Mouse (Mus musculus) cerebellum, adult 8-10 months (tissue): ENCODE measurements around the gene Nt5m.

ENCODE experiments used
- DNase-seq: peaks from one replicate; pipeline ENCODE4 v3.0.0; 2022

Nt5m gene

DNA sequence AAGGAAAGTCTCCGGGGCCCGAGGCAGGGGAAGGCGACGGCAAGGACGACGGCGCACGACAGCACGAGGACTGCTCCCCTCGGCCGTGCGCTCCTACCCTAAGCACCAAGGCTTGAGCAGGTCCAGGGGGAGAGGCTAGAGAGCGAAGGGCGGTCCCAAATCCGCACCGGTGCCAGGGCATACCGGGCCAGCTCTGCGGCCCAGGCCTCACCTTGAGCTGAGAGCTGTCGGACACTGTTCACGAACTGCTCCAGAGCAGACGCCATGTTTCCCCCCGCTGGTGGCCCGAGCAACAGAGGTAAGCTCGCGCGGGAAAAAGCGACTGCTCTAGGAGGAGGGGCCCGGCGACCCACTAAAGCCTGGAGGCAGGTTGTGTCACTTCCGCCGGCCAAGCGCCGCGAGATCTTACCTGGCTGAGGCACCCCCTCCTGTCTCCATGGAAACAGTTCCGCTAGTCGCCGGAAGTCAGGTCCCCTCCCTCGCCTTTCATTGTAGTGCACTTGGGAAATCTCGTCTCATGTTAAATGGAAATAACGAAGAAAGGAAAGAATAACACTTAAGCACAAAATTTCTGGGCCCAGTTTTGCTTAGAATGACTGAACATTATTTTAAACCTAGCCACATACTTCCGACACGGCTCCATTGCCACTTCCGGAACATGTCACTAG lies 346 bp downstream of the Nt5m start, which contains the start of gene Cops3:
Gene Cops3, minus strand, starts transcription at position 380 of the 668 bp plus-strand sequence.
- peak; percentile 93 for DNase-seq

DNA sequence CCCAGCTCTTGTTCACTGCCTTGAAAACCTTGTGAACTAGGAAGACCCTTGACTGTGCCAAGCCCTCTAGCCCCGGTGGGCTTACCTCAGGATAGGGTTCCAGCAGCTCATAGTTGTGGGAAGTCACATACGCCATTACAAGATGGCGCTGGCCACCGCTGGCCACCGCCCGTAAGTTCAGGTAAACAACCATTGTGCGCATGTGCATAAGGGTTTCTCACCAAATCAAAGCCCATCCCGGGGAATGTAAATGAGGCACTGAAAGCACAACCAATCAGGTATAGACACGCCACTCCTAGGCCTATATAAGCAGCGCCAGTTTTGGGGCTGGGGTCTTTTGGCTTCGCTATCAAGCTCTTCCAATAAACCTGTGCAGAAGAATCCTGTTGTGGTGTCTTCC lies 7.1 kb downstream of the Nt5m start:
- no peak for DNase-seq

DNA sequence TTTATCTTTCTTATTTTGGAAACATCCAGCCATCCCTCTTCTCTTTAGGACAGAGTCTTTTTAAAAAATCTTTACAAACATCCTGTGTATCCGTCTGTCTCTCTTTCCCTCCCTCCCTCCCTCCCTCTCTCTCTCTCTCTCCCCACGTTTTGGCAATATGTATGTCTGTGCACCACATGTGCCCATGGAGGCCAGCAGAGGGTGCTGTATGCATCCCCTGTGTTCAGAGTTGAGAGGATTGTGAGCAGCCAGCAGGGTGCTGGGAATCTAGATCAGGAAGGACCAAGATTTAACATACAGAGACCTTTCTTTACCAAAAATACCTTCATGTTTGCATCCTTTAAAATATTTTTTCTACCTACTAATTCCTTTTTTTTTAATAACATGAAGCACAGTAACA lies 7.9 kb downstream of the Nt5m start:
- DNase-seq, result peak; percentile 49

DNA sequence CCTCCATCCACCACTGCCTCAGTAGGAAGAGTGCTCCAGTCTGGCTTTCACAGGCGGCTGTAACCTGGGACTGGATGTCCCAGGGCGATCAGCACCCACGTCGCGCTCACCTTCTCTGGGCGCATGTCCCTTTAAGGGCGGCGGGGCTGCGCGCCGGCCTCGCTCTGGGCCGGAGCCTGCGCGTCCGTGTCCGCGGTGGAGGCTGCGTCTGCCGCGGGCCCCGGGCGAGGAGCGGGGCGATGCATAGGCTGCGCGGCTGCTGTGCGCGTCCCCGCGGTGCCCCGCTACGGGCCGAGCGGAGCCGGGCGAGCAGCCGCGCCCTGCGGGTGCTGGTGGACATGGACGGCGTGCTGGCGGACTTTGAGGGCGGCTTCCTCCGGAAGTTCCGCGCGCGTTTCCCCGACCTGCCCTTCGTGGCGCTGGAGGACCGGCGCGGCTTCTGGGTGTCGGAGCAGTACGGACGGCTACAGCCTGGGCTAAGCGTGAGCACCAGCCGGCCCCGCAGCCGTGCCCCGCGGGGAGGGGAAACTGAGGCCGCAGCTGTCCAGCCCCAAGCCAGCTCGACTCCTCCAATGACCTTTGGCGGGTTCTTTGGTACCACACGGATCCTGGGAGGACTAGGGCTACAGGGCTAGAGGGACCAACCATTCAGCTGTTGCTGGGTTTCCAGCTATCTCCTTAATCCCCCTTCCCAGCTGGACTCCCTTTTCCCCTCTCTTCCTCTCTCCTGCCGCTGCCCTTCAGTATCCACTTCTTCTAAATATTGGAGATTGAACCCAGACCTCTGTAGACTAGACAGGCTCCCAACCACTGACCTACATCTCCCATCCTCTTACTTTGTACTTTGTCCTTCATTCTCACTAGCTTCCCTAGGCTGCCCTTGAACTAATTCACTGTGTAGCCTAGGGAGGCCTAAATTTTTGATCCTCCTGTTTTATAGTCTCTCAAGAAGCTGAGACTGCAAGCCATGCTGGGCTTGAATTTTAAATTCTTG lies 8.9 kb downstream of the Nt5m start:
- peak; percentile 72 for DNase-seq

DNA sequence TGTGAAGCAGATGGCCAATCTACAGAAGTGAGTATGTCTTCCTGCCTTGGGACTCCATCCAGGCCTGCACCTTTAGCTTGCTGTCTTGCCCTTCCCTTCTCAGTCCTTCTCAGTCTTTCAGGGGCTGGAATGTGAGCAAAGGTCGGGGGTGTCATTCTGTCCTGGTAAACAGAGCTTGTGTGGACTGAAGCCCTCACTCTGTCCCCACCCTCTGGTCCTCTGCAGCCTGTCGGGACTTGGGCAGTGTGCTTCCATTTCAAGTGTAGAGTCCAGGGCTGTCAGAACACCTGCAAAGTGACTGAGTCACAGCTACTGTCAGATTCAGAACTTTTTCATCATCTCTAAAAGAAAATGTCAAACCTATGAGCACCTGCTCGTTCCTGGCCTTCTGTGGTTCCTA lies 13.6 kb downstream of the Nt5m start:
- DNase-seq, result no peak

DNA sequence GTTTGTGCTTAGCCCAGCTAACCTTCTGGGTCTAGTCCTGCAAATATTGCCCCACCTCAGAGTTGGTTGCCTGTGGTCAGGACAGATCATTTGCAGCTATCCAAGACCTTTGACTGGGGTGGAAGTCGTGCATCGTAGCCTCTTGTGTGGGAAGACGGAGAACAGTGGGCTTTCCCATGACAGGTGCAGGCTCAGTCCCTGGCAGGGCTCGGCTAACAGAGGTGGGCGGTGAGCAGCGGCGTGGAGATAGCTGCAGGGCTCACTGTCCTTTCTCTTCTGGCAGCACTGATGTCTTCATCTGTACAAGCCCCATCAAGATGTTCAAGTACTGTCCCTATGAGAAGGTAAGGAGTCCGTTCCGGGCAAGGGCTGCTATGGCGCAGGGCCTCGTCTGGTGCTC lies 21.2 kb downstream of the Nt5m start:
- DNase-seq, result no peak

DNA sequence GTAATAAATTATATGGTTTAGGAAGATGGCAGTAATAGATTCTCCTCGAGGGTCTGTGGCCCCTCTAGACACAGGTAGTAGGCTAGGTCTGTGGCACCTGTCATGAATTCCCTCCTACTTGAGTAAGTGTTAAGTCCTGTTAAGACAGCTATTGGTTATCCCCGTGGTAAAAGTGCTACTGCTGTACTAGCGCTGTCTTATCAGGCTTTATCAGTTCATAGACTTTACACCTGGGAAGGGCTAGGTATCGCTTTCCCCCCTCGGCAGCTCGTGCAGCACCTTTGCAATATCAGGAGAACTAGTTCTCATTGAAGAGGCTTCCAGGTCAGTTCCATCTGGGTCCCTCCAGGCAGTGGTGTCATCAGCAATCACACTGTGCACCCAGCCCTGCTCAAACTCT lies 25.1 kb downstream of the Nt5m start:
- DNase-seq, result no peak

DNA sequence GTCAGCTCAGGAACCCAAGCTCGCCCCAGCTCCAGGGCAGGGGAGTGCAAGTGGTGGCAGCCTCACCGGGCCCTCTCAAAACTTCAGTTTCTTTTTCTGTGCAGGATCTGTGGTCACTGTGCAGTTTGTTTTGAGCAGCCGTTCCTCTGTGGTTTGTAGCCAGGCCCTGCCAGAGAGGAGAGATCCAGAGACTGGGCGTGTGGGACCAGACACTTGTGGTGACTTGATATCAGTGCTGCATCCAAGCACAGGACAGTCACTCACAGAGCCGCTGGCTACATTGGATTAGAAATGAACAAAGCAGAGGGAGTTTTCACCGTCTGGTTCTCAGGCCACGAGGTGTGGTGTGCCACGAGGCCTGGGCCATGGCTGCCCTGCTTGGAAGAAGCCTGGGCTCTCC lies 32.9 kb downstream of the Nt5m start:
- DNase-seq, result no peak

DNA sequence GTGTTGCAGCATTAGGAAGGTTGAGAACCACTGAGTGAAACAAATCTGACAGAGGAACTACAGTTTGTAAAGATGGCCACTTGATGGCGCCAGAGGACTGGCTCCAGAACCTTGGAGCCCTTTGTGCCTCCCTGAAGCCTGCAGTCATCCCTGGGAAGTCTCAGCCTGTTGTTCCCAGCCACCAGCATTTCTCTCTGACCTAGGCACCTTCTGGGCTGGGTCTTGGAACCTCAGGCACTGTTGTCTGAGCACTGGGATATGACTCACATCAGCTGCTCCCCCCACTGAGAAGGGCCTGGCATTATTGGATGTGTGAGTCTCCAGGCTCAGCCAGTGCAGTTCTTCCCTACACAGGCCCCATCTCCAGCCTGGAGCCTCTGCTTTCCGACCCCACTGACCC lies 40.8 kb downstream of the Nt5m start:
- DNase-seq, result peak; percentile 81

DNA sequence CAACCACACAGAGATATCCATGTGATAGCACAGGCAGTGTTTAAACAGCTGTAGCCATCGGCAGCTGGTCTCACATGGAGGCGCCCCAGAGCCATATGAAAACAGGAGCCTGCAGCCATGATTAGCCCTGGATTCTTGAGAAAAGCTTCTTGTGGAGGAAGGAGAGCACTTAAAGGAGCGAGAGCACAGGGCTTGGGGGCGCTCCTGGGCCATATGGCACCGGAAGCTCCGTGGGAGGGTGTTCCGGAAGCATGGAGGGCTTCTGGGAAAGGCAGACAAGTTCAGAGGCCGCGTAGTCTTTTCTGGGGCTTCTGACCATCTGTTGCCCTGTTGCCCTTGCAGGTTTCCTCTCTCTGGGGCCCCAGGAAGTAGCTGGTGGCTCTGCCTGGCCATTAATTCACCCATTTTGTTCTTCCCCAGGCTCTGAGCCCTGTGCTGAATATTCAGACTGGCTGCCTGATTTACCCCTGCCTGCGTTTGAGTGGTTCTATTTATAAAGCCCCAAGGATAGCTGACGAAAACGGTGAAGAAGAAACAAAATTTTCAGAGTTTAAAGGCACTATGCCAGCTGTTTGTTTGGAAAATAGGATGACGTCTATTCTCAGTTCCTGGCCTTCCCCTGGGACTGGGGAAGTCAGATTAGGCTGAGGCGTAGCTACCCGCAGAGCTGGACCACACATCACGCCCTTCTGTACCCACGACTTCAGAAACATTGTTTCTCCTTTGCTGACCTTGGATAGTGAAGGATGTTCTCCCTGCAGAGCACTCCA lies 46.2 kb downstream of the Nt5m start:
- DNase-seq, result no peak

DNA sequence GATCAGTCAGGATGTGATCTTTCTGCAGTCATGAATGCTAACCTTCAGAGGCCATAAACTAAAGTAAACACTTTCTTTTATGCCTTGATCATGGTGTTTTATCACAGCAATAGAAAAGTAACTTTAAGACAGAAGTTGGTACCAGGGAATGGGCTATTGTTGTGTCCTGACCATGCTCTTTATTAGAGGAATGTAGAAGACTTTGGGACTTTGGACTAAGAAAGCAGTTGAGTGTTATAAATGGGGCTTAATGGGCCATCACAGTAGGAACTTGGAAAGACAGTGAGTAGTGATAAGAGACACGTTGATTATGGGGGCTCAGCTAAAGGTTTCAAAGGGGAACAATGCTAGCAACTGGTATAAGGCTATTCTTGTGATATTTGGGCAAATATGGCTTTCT lies 47.7 kb downstream of the Nt5m start:
- no peak for DNase-seq

DNA sequence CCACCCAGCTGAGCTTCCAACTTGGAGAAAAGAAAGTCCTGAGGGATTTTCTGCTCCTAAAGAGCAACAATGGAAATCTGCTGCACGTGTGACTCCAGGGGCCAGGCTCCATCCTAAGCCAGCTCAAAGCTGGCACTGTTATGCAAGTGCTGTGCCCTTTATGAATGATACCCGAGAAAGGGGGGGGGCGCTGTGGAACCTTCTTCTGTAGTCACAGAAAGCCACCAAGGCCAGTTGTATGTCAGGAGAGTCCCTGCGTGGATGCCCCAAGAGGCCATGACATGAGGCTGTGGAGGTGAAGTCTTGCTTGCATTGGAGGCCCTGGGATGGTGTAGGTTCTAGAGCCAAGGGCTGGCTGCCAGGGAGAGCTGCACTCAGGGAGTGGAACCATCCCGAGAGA lies 48.9 kb downstream of the Nt5m start:
- no peak for DNase-seq

DNA sequence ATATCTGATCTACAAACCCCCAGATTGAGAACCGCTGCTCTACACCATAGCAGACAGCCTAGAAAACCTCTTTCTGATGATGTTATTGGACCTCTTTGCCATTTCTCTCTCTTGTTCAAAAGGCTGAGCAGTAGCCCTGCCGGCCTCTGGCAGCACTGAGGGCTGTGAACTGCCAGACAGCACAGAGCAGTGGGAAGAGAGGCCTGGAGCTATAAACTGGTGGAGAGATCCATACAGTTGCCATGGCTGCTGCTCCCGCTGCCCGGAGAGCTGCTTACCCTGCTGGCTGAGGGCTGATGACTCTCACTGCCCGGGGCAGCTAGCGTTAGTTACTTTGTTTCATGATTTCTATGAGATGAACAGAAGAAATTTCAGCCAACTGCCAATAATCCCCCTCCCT lies 52.6 kb downstream of the Nt5m start:
- DNase-seq, result no peak

DNA sequence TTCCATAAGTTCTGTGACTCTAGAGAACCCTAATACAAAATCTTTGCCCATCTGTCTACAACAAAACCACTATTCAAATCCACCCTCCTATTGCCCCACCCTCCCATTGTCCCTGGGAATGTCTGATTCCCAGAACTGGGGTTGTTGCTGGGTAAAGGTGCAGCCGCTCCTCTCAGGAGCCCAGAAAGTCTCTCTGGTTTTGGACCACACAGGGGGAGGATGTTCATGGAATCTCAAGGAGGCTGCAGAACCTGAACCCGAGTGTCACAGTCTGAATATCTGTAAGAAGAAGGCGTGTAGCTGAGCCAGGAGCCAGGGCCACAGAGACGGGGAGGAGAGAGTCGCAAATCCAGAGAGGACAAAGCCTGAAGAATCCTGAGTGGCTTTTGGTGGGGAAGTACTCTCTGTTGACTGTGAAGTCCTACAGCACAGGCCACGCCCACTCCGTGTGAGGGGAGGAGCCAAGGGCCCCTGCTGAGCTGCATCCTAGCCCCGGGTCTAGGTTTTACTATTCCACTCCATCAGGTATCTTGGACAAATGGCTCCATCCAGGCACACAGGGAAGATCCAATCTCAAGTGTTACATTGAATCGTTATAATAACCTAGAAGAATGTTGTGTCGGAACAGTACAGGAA lies 54.0 kb downstream of the Nt5m start:
- DNase-seq, result no peak

DNA sequence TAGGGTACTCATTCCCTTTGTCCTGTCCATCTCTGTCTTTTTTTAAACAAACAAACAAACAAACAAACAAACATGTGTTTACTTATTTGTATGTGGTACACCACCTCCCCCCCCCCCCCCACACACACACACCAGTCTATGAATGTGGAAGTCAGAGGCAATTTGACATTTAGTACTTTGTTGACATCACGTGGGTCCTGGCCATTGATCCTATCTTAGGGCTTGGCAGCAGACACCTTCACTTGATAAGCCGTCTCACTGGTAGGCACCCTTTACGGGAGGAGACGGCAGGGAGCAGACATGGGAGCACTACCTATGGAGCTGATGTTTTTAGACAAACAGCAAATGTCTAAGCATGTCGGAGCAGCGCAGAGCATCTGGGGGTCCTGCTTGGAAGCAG lies 55.7 kb downstream of the Nt5m start:
- DNase-seq, result no peak

DNA sequence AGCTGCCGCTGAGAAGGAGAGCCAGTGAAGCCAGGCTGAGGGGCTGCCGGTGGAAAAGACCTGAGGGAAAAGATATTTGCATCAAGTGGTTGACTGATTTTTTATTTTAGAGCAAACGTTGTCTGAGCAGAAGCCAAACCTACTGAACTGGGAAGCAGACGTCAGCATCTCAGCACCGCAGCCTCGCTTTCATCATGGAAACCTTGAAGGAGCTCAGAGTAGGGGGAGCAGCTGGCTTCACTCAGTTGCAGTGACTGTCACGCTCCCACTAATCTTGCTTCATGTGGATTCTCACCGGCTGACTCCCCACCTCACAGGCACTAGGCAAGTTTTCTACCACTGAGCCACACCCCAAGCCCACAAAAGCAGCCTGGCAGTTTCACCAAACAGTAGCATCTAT lies 56.1 kb downstream of the Nt5m start:
- no peak for DNase-seq

DNA sequence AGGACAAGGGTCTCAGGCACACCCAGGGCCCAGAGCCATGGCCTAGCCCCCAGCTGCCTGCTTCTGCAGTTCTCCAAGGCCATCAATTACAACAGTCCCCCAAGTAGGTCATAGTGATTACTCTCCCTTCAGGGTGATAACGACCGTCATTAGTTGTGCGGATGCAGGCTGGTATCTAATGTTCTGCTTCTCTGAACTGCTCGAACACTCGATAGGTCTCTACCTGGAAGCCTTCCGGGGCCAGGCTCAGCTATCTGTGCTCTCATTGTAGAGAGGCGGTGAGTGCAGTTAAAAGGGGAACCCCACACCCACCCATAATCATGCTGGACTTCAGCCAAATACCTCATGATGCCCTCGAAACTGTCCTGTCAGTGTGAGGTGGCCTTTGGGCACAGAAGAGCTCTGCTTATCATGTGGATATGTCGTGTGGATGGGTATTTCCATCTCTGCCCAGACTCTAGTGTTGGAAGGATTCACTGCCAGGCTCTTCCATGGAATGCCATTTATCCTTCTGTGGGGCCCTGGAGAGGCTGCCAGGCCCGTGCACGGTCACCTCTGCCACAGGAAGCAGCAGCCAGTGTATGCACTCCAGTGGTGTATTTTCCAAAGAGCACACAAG lies 58.8 kb downstream of the Nt5m start:
- no peak for DNase-seq

DNA sequence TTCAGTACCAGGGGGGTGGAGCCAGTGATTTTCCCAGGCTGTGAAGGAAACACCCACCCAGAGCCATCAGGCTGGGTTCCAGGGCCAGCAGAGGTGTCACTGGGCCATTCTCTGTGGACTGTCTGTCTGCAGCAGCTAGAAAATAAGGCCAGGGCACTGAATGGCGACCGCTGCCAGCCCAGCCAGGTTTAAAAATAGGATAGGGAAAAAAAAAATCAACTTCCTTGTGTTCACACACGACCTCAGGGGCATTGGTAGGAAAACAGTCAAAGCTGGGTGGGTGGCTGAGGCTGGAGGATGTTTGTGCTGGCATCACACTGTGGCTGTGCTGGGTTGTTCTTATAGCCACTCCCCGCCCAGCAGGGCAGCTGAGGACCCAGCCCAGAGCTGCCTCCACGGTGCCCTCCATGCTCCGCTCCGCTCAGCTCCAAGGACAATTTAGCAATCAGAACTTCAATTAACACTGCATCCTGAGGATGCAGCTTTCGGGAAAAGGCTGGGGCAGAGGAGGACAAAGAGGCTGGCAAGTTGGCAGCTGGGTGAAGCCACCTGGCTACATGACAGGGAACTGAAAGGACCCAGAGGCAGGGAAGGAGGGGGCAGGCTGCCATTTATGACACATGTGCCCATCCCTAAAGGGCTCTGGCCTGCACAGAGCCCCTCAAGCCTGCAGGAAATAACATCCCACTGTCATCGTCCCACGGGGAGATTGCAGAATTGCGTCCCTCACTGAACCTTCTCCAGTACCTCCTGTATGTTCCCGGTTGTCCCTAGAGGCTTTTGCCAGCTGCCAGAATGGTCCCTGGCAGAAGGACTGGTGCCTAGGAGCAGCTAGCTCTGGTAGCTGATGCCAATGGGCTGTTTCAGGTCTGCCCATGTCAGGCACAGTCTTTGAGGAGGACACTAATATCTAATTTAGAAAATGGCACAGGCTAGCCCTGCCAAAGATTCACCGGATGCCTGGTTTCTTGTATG lies 60.8 kb downstream of the Nt5m start:
- DNase-seq, result no peak

DNA sequence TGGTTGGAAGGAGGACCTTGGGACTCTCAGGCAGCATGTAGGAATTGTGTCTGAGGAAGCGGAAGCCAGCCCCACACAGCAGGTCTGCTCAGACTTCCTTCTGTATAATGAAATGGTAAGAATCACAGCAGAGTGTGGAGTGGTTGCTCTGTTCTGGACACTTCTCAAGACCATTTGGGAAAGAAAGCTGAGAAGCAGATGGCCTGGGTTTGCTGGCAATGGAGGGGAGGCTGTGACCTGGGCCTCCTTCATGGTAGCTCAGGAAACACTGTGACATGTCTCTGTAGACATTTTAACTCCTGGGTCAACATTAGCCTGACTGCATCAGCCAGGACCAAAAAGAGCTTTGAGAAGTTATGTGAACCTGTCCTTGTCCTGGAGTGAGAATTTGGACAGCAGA lies 61.7 kb downstream of the Nt5m start:
- DNase-seq, result no peak

DNA sequence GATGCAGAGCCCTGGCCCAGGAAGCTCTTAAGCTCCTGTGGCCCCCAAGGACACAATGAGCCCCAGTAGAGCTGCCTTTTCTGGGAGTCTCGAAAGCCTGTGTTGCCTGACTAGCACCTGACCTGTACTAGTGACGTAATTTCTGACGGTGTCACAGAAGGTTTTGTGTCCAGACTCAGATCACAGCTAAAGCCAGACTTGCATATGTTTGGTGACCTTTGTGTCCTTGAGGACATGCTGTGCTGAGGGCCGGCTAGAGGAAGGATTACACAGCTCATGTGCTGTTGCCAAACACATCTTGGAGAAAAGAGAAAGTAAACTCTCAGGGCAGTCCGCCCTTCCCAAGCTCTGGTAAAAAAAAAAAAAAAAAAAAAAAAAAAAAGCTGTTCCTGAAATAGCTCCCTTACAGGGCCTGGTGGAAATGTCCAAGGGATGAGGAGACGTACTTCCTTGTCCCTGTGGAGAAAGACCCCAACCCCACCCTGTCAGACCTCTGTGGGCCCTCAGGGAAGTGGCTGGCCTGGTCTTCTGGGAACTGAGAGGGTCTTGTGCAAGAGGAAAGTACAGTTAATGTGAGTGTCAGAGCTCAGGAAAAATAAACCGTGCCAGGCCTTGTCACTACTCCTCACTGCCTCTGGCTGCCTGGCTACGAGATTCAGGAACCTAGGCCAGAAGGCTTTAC lies 62.9 kb downstream of the Nt5m start:
- DNase-seq, result no peak
